Mouse (Mus musculus): ENCODE results near the gene Ern2.

The Ern2 gene

GRCm38 (mm10) chr7:122186043-122186442 is at the start of gene Ern2:
Ern2 (minus strand) TSS chr7:122186207.
- no peak for DNase-seq (ENCODE audit: low read depth, low spot score)

- no peak for DNase-seq (ENCODE audit: low read depth, low spot score)
Observed at GRCm38 (mm10) chr7:122230866-122231265, 44.9 kb upstream of the Ern2 start.

DNA sequence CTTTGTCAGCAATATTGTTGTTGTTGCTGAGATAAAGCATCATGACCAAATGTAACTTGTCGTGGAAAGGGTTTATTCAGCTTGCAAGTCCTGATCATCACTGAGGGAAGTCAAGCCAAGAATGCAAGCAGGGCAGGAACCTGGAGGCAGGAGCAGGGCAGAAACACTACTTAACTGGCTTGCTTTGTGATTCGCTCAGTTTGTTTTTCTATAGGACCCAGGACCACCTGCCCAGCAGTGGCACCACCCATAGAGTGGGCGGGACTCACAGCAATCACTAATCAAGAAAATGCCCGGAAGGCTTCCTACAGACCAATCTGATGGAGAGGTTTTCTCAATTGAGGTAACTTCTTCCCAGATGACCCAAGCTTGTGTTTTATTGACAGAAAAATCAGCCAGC is 43.9 kb upstream of the Ern2 start:
- DNase-seq (ENCODE audit: low read depth, low spot score), result no peak

- no peak for DNase-seq (ENCODE audit: low read depth, low spot score)
Observed at GRCm38 (mm10) chr7:122229306-122229705, 43.3 kb upstream of the Ern2 start.

GRCm38 (mm10) chr7:122226744-122227143 is 40.7 kb upstream of the Ern2 start:
- DNase-seq (ENCODE audit: low read depth, low spot score), result no peak

DNA sequence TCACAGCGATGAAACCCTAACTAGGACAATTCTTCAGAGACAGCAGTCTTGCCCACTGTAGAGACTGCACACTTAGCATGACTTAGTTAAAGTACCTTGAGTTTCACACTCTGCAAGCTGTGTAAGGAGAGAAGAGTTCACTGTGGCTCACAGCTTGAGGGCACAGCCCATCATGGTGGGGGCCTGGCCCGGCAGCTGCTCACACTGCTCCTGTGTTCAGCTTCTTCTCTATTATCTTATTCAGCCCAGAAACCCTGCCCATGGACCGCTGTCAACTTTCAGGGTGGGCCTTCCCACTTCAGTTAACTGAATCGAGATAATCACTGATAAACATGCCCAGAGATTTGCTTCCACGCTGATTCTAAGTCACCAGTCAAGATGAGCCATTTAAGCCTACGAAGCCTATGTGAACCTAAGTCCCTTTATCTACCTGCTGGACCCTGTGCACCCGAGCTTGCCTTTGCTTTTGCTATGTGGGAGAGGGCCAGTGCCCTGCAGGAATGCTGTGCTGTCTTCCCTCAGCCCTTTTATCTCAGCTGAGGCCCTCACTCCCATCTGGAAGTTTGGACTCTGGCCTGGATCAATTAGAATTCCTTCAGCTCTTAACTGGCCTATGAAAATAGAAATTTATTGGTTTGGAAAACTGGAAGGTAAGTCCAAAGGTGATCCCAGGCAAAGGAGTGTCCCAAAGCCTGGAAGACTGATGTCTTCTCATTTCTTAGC is 40.2 kb upstream of the Ern2 start:
- no peak for DNase-seq (ENCODE audit: low read depth, low spot score)

DNA sequence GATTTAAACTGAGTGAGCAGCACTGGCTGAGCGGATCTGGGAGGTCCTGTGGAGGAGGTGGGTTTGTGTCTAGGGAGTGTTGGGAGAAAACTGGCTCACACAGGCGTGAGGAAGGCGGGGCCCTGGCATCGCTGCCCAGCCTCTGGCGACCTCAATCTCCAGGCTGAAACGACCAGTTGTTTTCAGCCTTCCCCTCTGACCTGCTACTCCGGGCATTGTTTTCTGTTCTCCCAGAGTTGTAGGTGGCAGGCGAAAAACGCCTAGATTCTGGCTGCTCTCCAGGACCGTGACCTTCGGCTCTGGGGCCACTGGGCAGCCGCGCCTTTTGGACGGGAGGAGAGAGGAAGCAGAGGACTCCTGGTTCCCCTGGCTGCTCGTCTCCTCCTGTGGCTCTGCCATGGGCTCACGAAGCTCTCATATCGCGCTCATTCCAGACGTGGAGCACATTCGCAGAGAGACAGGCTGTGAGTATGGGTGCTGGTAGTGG is 33.4 kb upstream of the Ern2 start, which contains the start of gene Chp2:
Chp2 (plus strand) TSS at position 182 of the 487 bp plus-strand sequence.
- no peak for DNase-seq (ENCODE audit: low read depth, low spot score)

- DNase-seq (ENCODE audit: low read depth, low spot score), result no peak
Observed at GRCm38 (mm10) chr7:122208276-122209021, 22.4 kb upstream of the Ern2 start.

DNA sequence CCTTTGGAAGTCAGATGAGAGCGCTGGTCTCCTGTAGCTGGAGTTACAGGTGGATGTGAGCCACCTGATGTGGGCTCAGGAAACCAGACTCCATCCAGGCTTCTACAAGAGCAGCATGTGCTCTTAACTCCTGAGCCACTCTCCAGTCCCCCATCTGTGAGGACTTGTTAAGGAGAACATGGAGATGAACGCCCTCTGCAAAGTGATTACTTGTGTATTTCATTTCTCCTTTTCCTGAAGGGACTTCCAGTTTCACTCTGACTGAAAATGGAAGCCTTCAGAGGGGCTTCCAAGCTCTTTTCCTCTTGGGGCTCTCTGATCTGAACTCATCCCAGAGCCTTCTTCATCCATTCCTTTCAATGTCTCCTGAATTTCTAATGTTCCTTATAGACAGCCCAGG is 20.1 kb upstream of the Ern2 start:
- DNase-seq (ENCODE audit: low read depth, low spot score), result no peak

- DNase-seq (ENCODE audit: low read depth, low spot score), result no peak
Observed at GRCm38 (mm10) chr7:122203936-122204335, 17.9 kb upstream of the Ern2 start.

DNA sequence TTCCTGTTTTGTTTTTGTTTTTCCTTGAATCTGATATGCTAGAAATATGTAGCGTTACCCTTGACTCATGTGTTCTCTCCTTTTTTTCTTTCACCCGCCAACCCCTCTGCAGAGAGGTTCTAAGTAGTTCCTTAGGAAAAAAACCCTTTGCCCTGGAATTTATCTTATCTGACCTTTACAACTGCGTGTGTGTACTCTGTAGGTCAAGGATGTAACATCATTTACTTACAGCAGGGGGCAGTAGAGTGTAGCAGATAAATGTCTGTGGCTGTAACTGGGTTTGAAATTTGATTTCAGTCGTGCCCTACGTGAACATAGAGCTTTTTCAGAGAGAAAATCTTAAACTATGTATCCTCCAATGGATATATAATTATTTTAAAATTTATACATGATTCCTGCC is 13.3 kb upstream of the Ern2 start:
- no peak for DNase-seq (ENCODE audit: low read depth, low spot score)

DNA sequence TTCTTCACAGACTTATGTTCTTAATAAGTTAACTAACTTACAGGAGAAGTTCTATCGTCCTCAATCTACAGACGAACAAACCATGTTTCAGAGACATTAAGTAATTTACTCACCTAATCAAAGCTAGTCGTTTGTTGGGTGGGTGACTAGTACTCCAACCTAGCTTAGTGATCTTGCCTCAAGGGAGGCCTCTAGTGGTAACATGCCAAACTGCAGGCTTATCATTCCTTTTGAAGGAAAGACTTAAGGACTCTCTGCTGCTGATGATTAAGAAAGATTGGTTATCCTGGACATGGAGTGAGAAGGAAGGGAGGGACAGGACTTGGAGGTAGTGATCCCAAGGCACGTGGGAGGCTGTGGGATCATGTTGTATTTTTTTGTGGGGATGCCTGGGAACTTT is 11.3 kb upstream of the Ern2 start:
- peak; percentile 43 for DNase-seq (ENCODE audit: low read depth, low spot score)

GRCm38 (mm10) chr7:122196771-122197170 is 10.8 kb upstream of the Ern2 start:
- DNase-seq (ENCODE audit: low read depth, low spot score), result no peak

DNA sequence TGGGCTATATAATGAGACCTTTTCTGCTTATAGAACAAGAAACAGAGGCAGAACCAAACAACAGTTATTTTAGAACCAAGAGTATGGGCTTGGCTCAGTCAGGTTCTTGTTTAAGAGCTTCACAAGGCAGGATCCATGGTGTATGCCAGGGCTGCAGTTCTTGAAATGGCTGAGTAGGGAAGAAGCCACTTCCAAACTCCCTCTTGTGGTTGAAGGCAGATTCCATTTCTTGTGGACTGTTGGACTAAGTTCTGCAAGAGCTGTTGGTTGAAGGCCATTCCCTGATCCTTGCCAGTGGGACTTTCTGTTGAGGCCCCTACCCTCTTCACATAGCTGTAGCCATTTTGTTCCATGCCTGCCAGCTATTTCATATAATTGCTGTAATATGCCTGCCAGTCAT is 7.9 kb upstream of the Ern2 start:
- DNase-seq (ENCODE audit: low read depth, low spot score), result no peak

DNA sequence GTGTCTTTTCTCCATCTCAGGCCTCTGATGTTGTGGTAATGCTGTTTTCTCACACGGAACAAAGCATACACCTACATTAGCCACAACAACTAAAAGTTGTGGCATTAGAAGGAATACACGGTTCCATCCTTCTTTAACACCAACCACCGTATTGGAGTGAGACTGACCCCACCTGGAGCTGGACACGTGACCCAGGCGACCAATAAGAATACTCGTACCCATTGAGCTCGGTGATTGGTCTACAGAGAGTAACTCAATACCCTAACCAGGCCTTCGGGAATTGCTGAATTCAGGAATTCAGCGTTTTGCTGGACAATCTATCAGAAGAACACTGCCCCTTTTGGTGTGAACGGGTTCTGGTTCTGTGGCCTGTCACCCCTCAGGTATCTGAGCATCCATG is 5.1 kb upstream of the Ern2 start:
- DNase-seq (ENCODE audit: low read depth, low spot score), result no peak

DNA sequence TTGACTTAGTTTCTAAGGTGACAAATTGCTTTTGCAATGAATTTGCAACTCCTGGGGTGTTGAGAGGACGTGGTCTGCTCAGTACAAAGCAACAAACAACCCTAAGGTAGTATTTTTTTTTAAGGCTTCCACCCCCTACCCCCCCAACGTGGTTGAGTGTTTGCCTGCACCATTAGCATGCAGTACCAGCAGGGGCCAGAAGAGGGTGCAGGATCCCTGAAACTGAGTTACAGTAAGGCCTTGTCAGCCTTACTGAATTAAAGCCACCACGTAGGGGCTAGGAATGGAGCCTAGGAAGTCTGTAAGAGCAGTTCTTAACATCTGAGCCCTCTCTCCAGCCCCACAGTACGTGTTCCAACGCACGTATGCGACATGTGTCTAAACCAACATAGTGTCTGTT is 3.5 kb upstream of the Ern2 start:
- no peak for DNase-seq (ENCODE audit: low read depth, low spot score)

DNA sequence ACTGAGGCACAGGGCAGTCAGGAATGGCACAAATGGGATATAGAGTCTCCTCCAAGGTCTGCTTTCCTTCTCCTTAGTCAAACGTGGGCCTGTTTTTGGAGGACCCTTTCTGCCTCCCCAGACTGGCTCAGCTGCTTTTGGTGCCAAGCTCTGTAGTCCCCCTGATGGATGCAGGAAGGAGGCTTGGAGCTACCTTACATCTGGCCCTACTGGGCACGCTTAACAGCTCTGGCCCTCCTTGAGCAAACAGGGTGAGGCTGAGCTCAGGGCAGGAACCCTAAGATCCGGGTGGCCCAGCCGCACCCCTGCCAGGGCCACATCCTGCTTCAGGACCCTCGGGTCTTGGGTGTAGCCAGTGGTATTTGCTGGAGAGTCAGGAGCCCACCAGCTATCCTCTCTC is 1.4 kb downstream of the Ern2 start:
- DNase-seq (ENCODE audit: low read depth, low spot score), result no peak

DNA sequence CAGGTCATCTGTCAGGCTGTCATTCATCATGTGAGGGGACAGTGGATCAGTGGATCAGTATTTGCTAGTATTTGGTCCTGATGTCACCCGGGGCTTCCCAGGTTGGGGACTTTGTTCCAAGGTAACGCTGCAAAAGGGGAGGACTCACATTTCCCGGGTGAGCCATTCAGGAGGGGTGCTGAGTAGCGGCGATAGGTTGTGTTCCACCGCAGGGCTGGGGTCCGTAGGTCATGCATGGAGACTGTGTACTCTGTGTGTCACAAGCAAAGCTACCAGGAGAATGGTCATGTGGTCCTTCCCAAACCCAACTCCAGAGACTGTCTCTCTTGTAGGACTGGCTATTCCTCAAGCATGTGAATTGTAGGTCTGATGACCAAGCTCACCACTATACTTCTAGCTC is 5.3 kb downstream of the Ern2 start:
- DNase-seq (ENCODE audit: low read depth, low spot score), result no peak

GRCm38 (mm10) chr7:122171613-122172012 is 14.4 kb downstream of the Ern2 start:
- DNase-seq (ENCODE audit: low read depth, low spot score), result no peak

DNA sequence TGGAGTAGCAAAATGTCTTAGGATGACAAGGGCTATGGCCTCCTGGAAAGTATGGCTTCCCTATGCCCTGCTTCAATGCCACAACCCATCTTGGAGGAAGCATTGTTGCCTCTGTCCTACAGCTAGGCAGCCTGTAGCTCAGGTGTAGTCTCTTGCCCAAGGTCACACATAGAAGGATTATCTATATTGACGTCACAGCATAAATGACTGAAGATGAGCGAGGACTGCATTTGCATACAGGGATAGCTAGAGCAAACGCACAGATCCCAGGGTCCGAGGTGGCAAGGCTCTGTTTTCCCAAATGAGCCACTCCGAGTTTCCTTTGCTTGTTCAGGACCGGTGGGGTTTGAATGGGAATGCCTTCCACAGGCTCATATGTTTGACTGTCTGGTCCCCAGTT is 15.3 kb downstream of the Ern2 start:
- DNase-seq (ENCODE audit: low read depth, low spot score), result no peak

- no peak for DNase-seq (ENCODE audit: low read depth, low spot score)
Observed at GRCm38 (mm10) chr7:122167203-122167602, 18.8 kb downstream of the Ern2 start.

DNA sequence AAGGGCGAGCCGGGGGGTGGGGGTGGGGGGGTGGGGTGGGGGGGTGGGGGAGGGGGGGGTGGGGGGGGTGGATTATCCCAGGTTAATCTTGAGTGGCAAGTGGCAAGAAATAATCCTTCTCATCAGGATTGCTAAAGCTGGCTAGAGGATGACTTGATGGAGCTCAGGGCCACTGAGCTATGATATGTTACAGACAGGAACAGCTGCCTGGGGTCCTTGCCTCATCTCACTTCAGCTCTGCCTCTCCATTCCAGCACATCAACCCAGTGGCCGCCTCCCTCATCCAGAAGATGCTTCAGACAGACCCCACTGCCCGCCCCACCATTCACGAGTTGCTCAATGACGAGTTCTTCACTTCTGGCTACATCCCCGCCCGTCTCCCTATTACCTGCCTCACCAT is 22.2 kb downstream of the Ern2 start:
- DNase-seq (ENCODE audit: low read depth, low spot score), result no peak

GRCm38 (mm10) chr7:122160037-122160436 is 26.0 kb downstream of the Ern2 start:
- no peak for DNase-seq (ENCODE audit: low read depth, low spot score)

Data from WW6 (cell line).